In the genomic region with DNA sequence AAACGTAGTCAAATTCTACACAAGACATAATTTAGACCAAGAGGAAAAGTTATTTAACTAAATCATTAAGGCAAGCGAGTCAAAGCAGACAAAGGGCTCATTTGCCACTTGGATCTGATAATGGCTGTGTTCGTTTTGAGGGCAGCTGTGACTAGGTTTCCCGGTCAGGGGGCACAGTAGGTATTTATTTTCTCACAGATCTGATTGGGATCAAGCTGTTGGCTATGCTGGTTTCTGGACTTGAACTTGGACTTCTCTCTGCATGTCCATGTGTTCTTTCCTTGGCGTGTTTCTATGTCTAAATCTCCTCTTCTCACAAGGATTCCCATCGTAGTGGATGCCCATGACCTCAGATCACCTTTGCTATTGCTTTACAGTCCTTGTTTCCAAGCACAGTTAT, we compare ENCODE assay signal across 15 mouse cellular contexts.
"Had no signal": no experiment of that assay in that cellular context is flagged by ENCODE, and none has a peak within 500 bp of the region (broad histone marks: within the 10 kb centered on the region; RNA-seq: fewer than 3 reads in every experiment).

No protein-coding gene starts in this region.

- DNase-seq: kidney, adult 8-10 months; kidney, postnatal 10 days; kidney, postnatal 36 days; layer of hippocampus, postnatal 36 days; liver; liver, embryonic 13.5 days; lung, adult 2 months; lung, postnatal 14 days; lung, postnatal 4 days; midbrain, embryonic 14.5 days; right cerebral cortex, postnatal 14 days; right cerebral cortex, postnatal 4 days; thymus, adult 2 months; thymus, postnatal 14 days; thymus, postnatal 4 days had no signal
